Mouse (Mus musculus) urinary bladder, postnatal 36 days (tissue): ENCODE measurements around the gene Sapcd1.
A peak's percentile ranks its signal among the peaks of the same experiment; 100 is the strongest.

Experiments
- DNase-seq, 2 experiments: peaks; one replicate each; pipeline ENCODE4 v3.0.0; 2022; ENCODE audit warnings: low spot score in 2 of 2, mixed read lengths in 1 of 2

The Sapcd1 gene

GRCm38 (mm10) chr17:35029691-35030532, 2.1 kb upstream of the Sapcd1 start:
- DNase-seq: no peak

- no peak for DNase-seq
These were observed 499 bp upstream of the Sapcd1 start for GRCm38 (mm10) chr17:35028315-35028714.

GRCm38 (mm10) chr17:35026206-35026605, 1.6 kb downstream of the Sapcd1 start:
- no peak for DNase-seq

GRCm38 (mm10) chr17:35024691-35025488, 2.9 kb downstream of the Sapcd1 start:
- DNase-seq: no peak

GRCm38 (mm10) chr17:35024261-35024660, 3.6 kb downstream of the Sapcd1 start:
- no peak for DNase-seq

- no peak for DNase-seq
These were observed 4.1 kb downstream of the Sapcd1 start for GRCm38 (mm10) chr17:35023756-35024155.

GRCm38 (mm10) chr17:35023221-35023620, 4.6 kb downstream of the Sapcd1 start:
- no peak for DNase-seq

- no peak for DNase-seq
These were observed 5.2 kb downstream of the Sapcd1 start for GRCm38 (mm10) chr17:35022541-35023060.

GRCm38 (mm10) chr17:35021842-35022477, 5.9 kb downstream of the Sapcd1 start:
- DNase-seq: no peak

- peak; percentile 75 to 87 for DNase-seq
These were observed 6.5 kb downstream of the Sapcd1 start for GRCm38 (mm10) chr17:35021163-35021808.

- DNase-seq: no peak
These were observed 7.3 kb downstream of the Sapcd1 start for GRCm38 (mm10) chr17:35020551-35020950.

GRCm38 (mm10) chr17:35019894-35020293, 7.9 kb downstream of the Sapcd1 start:
- DNase-seq: no peak

- DNase-seq: no peak
These were observed 9.6 kb downstream of the Sapcd1 start for GRCm38 (mm10) chr17:35018171-35018570.

- DNase-seq: no peak
These were observed 10.1 kb downstream of the Sapcd1 start for GRCm38 (mm10) chr17:35017706-35018030.

GRCm38 (mm10) chr17:35016791-35017705, 10.8 kb downstream of the Sapcd1 start:
- no peak for DNase-seq

- peak; percentile 52 to 75 for DNase-seq
These were observed 11.4 kb downstream of the Sapcd1 start, which contains the start of gene Vwa7 for GRCm38 (mm10) chr17:35016376-35016775. Gene Vwa7 (plus strand): TSS chr17:35016579.

GRCm38 (mm10) chr17:35015296-35015695, 12.5 kb downstream of the Sapcd1 start:
- DNase-seq: no peak

GRCm38 (mm10) chr17:35013221-35013620, 14.6 kb downstream of the Sapcd1 start:
- no peak for DNase-seq

GRCm38 (mm10) chr17:35012430-35012829, 15.4 kb downstream of the Sapcd1 start:
- DNase-seq: no peak

GRCm38 (mm10) chr17:35011440-35011839, 16.4 kb downstream of the Sapcd1 start:
- DNase-seq: no peak

- DNase-seq: no peak
These were observed 18.2 kb downstream of the Sapcd1 start for GRCm38 (mm10) chr17:35009586-35009985.
